Mouse (Mus musculus): ENCODE data around the gene Ddx1. TPM values are rescaled to one million over a fixed set of nuclear protein-coding genes. Genes with fewer than 3 reads are reported as not detected.

Ddx1 gene
- polyA plus RNA-seq, 1 experiment from 2014 or later, result 179 TPM

DNA sequence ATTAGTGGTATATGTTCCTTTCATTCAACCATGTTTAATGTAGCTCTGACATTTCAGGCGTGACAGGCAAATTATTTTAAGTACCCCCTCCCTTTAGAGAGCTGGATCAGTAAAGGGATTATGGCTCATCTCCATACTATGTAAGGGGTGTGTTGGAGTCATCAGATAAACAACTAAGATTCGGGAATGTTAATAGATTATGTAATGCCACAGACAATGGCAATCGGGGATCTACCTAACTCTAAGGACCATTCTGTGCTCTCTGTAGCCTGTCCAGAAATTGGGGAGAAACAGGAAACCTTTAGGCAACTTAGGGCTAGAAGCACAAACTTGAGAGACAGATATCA is 533 bp upstream of the Ddx1 start:
- Histone ChIP-seq H3K4me3 (ENCODE audit: low read length) (peak overlapping the region; percentile 97), H3K36me3 (ENCODE audit: control insufficient read depth, insufficient read depth, low read length) (peaks cover 3% of the 10 kb centered on the region; the same call in 1 of the 2 replicates), H3K27ac (ENCODE audit: low read depth, low read length) (no peak overlapping the region), H3K4me2 (replicated peaks; ENCODE audit: low read depth, low read length) (peak overlapping the region; percentile 53), H3K27me3 (ENCODE audit: control insufficient read depth, insufficient read depth, low read length) (no peaks in the 10 kb centered on the region), H3K9ac (ENCODE audit: low read depth, low read length) (peak overlapping the region; percentile 90; the same call in 1 of the 2 replicates), H3K4me1 (ENCODE audit: control insufficient read depth, insufficient read depth, low read length) (no peaks in the 10 kb centered on the region), H3K9me3 (ENCODE audit: control insufficient read depth, low read length) (no peaks in the 10 kb centered on the region)
- 90% methylated on average over 3 of the region's 3 CpGs for WGBS
- ATAC-seq (ENCODE audit: low FRiP score, low TSS enrichment), result peak; percentile 46

DNA sequence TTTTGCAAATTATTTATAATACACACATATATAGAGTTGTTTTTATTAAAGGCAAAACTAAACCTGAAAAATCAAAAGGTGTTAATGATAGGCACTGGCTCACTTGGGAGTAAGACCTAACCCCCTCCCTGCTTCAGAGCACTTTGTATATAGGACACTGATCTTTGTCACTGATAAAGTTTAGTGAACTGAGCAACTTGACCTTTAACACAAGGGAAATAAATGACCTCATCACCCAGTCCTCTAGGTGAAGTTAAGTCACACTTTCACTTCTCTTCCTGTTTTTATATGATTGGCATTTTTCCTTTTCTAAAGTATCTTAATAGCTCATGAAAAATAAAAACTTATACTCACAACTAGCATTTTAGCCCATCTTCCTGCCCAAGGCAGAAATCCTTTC is 6.6 kb downstream of the Ddx1 start:
- no peak overlapping the region for H3K4me2 ChIP-seq (replicated peaks; ENCODE audit: low read depth, low read length)
- no peak overlapping the region for H3K9ac ChIP-seq (ENCODE audit: low read depth, low read length)
- H3K36me3 ChIP-seq (ENCODE audit: control insufficient read depth, insufficient read depth, low read length), result peaks cover 59% of the 10 kb centered on the region
- H3K9me3 ChIP-seq (ENCODE audit: control insufficient read depth, low read length), result no peaks in the 10 kb centered on the region
- no peak overlapping the region for H3K27ac ChIP-seq (ENCODE audit: low read depth, low read length)
- no peak for ATAC-seq (ENCODE audit: low FRiP score, low TSS enrichment)
- no peak overlapping the region for H3K4me3 ChIP-seq (ENCODE audit: low read length)
- no peaks in the 10 kb centered on the region for H3K4me1 ChIP-seq (ENCODE audit: control insufficient read depth, insufficient read depth, low read length)
- no peaks in the 10 kb centered on the region for H3K27me3 ChIP-seq (ENCODE audit: control insufficient read depth, insufficient read depth, low read length)

DNA sequence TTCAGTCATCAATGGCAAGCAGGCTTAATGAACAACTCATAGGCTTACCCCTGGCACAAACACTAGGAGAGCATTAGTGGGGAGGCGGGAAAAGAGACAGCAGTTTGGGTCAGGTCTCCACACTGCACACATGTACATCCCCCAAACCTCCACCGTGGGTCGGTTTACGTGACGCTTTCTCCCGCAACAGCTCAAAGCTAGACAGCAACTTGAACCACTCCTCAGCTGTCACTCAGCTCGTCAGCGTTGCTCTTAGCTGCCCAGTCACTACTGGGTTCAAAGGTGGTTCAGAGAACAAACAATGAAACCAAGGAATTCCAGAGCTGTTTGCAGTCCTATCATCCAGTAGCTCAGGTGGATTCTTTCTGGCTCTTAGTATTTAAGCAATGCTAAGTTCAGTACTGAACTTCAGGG is 30.9 kb downstream of the Ddx1 start:
- H3K27me3 ChIP-seq (ENCODE audit: control insufficient read depth, insufficient read depth, low read length), result no peaks in the 10 kb centered on the region
- no peak overlapping the region for H3K9ac ChIP-seq (ENCODE audit: low read depth, low read length)
- 0 out of 2 replicates have a peak, but pooled peaks have one; percentile 14 for ATAC-seq (ENCODE audit: low FRiP score, low TSS enrichment)
- H3K9me3 ChIP-seq (ENCODE audit: control insufficient read depth, low read length), result no peaks in the 10 kb centered on the region
- WGBS, result 76% methylated on average over 8 of the region's 8 CpGs
- peak overlapping the region; percentile 30; the same call in 1 of the 2 replicates for H3K27ac ChIP-seq (ENCODE audit: low read depth, low read length)
- H3K4me2 ChIP-seq (replicated peaks; ENCODE audit: low read depth, low read length), result no peak overlapping the region
- no peak overlapping the region for H3K4me3 ChIP-seq (ENCODE audit: low read length)
- peaks cover 32% of the 10 kb centered on the region for H3K36me3 ChIP-seq (ENCODE audit: control insufficient read depth, insufficient read depth, low read length)
- 0 out of 2 replicates have a peak, but pooled peaks cover 3% of the 10 kb centered on the region for H3K4me1 ChIP-seq (ENCODE audit: control insufficient read depth, insufficient read depth, low read length)

DNA sequence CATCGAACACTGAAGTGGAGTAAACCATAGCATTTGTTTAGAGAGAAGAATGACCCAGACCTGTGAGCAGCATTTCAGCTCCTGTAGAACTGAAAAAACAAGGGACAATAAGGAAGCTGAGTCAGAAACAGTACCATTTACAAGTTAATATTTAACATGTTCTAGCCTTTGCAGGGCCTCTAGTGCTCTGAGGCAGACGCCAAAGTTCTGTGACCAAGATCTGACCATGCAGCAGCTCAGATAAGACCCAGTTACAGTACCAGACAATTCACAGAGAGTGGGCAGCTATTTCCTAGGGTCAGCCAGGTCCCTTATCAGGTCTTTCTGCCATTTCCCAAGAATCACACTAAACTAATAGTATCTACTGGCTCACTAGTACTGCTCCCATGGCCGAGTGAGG is 31.4 kb downstream of the Ddx1 start:
- WGBS, result 70% methylated on average over 3 of the region's 3 CpGs
- Histone ChIP-seq H3K4me2 (replicated peaks; ENCODE audit: low read depth, low read length) (no peak overlapping the region), H3K27ac (ENCODE audit: low read depth, low read length) (peak overlapping the region; percentile 30; the same call in 1 of the 2 replicates), H3K4me3 (ENCODE audit: low read length) (no peak overlapping the region), H3K36me3 (ENCODE audit: control insufficient read depth, insufficient read depth, low read length) (peaks cover 29% of the 10 kb centered on the region), H3K9me3 (ENCODE audit: control insufficient read depth, low read length) (no peaks in the 10 kb centered on the region), H3K9ac (ENCODE audit: low read depth, low read length) (no peak overlapping the region), H3K4me1 (ENCODE audit: control insufficient read depth, insufficient read depth, low read length) (peaks cover 4% of the 10 kb centered on the region; the same call in 1 of the 2 replicates), H3K27me3 (ENCODE audit: control insufficient read depth, insufficient read depth, low read length) (no peaks in the 10 kb centered on the region)
- ATAC-seq (ENCODE audit: low FRiP score, low TSS enrichment), result no peak; the same call in 1 of the 2 replicates

DNA sequence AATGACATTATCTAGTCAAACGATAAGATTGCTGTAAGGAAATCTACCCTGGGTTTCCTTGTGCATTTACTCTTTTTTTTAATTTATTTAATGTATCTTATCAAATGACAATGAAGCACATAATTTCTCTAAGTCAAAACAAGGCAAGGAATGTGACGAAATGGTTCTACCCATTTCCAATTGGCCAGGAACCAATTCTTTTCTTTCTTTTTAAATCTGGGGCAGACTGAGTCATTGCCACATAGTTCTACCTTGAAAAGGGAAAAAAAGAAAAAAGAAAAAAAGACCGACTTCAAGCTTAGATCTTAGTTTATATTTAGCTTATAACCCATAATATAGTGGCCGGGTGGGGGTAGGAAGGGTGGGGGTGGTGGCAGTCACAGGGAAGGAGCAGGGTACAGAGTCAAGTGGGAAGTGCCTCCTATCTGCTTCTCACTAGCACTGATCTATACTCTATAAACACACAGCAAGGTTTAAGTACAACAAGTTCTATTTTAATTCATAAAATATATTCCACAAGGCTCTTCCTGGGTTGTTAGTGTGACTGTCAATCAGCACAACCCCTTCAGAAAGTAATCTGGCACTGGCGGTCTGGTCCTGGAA is 32.4 kb downstream of the Ddx1 start:
- peaks cover 29% of the 10 kb centered on the region for H3K36me3 ChIP-seq (ENCODE audit: control insufficient read depth, insufficient read depth, low read length)
- no peak for ATAC-seq (ENCODE audit: low FRiP score, low TSS enrichment)
- H3K4me2 ChIP-seq (replicated peaks; ENCODE audit: low read depth, low read length), result no peak overlapping the region
- WGBS, result 59% methylated on average over 5 of the region's 5 CpGs
- no peaks in the 10 kb centered on the region for H3K27me3 ChIP-seq (ENCODE audit: control insufficient read depth, insufficient read depth, low read length)
- no peak overlapping the region for H3K4me3 ChIP-seq (ENCODE audit: low read length)
- H3K9ac ChIP-seq (ENCODE audit: low read depth, low read length), result no peak overlapping the region
- H3K4me1 ChIP-seq (ENCODE audit: control insufficient read depth, insufficient read depth, low read length), result peaks cover 12% of the 10 kb centered on the region
- H3K9me3 ChIP-seq (ENCODE audit: control insufficient read depth, low read length), result no peaks in the 10 kb centered on the region
- no peak overlapping the region for H3K27ac ChIP-seq (ENCODE audit: low read depth, low read length)

DNA sequence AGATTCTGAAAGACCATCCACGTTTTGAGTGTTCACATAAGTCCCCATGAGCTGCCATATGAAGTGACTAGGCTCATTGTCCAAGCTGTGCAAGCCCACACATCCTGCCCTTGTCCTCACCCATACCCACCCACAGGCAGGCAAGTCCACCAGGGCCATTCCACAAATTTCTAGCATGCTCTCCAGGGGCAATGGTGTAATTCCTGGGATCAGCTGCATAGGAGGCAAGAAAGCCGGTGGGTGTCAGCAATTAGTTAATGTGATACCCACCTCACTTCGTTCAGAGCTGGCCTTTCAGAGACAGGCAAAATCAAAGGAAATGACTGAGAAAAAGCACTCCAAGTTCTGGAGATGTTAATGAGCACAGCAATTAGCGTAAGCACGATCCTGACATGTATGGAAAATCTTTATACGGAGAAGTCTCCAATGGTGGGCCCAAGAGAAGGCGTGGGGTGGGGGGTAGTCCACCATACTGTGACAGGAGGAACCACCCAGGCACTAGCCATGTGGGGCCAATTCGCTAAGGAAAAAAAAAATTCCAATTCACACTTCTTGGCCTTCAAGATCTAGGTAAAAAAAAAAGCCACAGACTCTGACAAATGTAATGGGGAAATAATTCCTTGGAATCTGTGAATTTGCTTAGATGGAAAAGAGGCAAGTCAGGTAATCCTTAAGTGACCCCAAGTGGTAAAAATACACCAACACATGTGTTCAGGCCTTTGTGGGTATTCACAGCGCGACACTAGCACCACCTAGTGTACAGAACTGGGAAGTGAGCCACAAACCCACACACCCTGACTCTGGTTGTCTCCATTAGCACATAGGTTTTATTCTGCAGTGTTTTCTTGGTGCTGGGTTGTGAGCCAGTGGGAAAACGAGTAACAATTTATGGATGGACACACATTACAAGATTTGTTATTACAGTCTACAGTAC is 34.4 kb downstream of the Ddx1 start:
- Histone ChIP-seq H3K36me3 (ENCODE audit: control insufficient read depth, insufficient read depth, low read length) (peaks cover 18% of the 10 kb centered on the region), H3K27me3 (ENCODE audit: control insufficient read depth, insufficient read depth, low read length) (no peaks in the 10 kb centered on the region), H3K27ac (ENCODE audit: low read depth, low read length) (no peak overlapping the region), H3K4me2 (replicated peaks; ENCODE audit: low read depth, low read length) (no peak overlapping the region), H3K9me3 (ENCODE audit: control insufficient read depth, low read length) (no peaks in the 10 kb centered on the region), H3K4me3 (ENCODE audit: low read length) (no peak overlapping the region), H3K4me1 (ENCODE audit: control insufficient read depth, insufficient read depth, low read length) (peaks cover 18% of the 10 kb centered on the region), H3K9ac (ENCODE audit: low read depth, low read length) (no peak overlapping the region)
- ATAC-seq (ENCODE audit: low FRiP score, low TSS enrichment), result peak; percentile 82
- WGBS, result 24% methylated on average over 11 of the region's 11 CpGs

DNA sequence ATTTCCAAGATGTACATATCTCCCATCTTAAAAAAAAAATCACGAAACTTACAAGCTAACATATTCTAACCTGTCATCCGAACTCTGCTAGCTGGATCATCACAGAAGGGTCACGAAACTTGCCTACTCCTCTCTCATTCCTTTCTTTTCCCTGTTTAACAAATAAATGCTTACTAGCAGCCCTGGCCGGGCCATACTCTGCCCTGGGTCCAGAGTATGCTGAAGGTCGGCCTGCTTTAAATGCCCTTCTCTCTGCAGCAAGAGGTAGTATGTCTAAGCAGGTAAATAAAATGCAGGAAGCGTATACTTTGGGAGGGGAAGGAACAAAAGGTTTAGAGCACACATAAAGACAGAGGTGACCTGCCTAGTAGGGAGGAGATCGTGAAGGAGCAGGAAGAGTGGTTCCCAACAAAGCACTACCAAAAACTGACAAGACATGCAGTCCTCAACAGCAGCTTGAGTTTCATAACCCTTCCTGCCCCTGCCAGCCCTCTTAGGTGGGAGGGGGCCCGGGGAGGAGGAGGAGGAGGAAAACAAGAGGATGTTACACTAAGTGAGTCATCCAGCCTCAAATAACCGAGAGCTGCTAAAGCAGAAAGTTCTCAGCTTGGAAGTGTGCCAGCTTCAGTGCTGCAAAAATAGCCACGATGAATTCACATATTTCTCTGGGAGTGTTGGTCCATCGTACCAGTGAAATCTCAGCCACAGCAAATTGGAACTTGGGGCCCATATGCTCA is 37.1 kb downstream of the Ddx1 start:
- peaks cover 27% of the 10 kb centered on the region for H3K4me1 ChIP-seq (ENCODE audit: control insufficient read depth, insufficient read depth, low read length)
- peak overlapping the region; percentile 49; the same call in 1 of the 2 replicates for H3K27ac ChIP-seq (ENCODE audit: low read depth, low read length)
- H3K9ac ChIP-seq (ENCODE audit: low read depth, low read length), result no peak overlapping the region
- WGBS, result 38% methylated on average over 11 of the region's 11 CpGs
- ATAC-seq (ENCODE audit: low FRiP score, low TSS enrichment), result peak; percentile 50
- H3K4me3 ChIP-seq (ENCODE audit: low read length), result no peak overlapping the region
- H3K36me3 ChIP-seq (ENCODE audit: control insufficient read depth, insufficient read depth, low read length), result no peaks in the 10 kb centered on the region
- H3K27me3 ChIP-seq (ENCODE audit: control insufficient read depth, insufficient read depth, low read length), result no peaks in the 10 kb centered on the region
- H3K9me3 ChIP-seq (ENCODE audit: control insufficient read depth, low read length), result no peaks in the 10 kb centered on the region
- no peak overlapping the region for H3K4me2 ChIP-seq (replicated peaks; ENCODE audit: low read depth, low read length)

DNA sequence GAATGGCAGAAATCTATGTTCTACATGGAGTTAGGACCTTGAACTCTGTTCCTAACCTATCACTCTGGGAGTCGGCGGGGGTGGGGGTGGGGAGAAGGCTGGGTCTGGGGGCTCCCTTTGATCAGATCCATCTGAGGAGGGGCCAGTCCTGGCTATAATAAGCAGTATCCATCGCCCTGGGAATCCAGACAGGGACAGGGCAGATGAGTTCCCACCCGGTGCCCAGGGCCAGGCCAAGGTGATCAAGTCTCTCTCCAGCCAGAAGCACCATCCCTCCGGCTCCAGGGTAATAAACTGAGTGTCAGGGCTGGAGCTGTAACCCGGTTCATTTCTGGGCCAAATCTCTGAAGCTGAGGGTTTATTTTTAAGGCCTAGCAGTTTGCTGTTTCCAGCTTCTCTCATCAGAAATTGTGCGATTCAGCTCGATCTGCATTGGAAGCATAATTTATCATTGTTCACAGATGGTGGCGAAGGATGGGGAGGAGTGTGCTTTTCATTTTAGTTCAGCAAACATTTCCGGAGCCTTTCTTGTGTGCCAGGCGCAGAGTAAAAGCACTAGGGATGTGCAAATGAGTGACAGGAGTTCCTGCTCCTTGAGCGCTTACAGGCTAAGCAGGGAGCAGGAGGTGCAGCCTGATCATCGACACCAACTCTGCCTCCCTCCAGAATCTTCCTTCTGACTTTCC is 39.2 kb downstream of the Ddx1 start:
- ATAC-seq (ENCODE audit: low FRiP score, low TSS enrichment), result no peak
- no peak overlapping the region for H3K4me2 ChIP-seq (replicated peaks; ENCODE audit: low read depth, low read length)
- no peak overlapping the region for H3K9ac ChIP-seq (ENCODE audit: low read depth, low read length)
- H3K9me3 ChIP-seq (ENCODE audit: control insufficient read depth, low read length), result no peaks in the 10 kb centered on the region
- H3K36me3 ChIP-seq (ENCODE audit: control insufficient read depth, insufficient read depth, low read length), result no peaks in the 10 kb centered on the region
- no peak overlapping the region for H3K4me3 ChIP-seq (ENCODE audit: low read length)
- H3K4me1 ChIP-seq (ENCODE audit: control insufficient read depth, insufficient read depth, low read length), result peaks cover 27% of the 10 kb centered on the region
- 44% methylated on average over 13 of the region's 13 CpGs for WGBS
- no peaks in the 10 kb centered on the region for H3K27me3 ChIP-seq (ENCODE audit: control insufficient read depth, insufficient read depth, low read length)
- peak overlapping the region; percentile 77 for H3K27ac ChIP-seq (ENCODE audit: low read depth, low read length)

Data from kidney, embryonic 14.5 days (tissue).